Mouse (Mus musculus) cortical plate, adult 2 months (tissue): ENCODE data around the gene Katnal1.

Source experiments
- CTCF ChIP-seq: fragments of 200-500 bp; IDR thresholded peaks from 2 replicates; pipeline ENCODE4 v1.5.1; 2011; ENCODE audit warnings: mild to moderate bottlenecking, control low read depth, low read length; ENCODE audit not compliant: insufficient read depth; ENCODE audit errors: extremely low read depth
- POLR2A ChIP-seq: fragments of 200-500 bp; IDR thresholded peaks from 2 replicates; pipeline ENCODE4 v1.6.1; 2011; ENCODE audit warnings: mild to moderate bottlenecking, low read length, control low read depth; ENCODE audit not compliant: insufficient read depth; ENCODE audit errors: extremely low read depth

DNA sequence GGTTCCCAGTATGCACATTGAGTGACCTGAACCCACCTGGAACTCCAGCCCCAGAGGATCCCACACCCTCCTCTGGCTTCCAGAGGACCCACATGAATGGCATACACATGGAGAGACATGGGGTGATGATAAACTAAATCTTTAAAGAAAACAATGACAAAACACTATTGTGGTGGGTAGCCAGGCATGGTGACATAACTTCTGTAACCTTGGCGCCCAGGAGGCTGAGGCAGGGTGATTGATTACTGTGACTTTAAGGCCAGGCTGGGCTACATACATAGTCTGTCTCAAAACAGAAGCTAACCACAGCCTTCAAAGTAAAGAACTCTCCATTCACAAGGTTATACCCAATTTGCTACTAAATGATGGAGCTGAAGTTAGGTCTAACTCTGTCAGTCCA lies 35.1 kb upstream of the Katnal1 start:
- TF ChIP-seq CTCF (no peak), POLR2A (no peak)
